Mouse (Mus musculus) MEL (cell line): Measurements from ENCODE around the gene Snapc4. TPM values are rescaled to one million over a fixed set of nuclear protein-coding genes. Genes with fewer than 3 reads are reported as not detected.

Experiments used
- DNase-seq: peaks from one replicate; pipeline ENCODE4 v3.0.0; 2011; ENCODE audit warnings: low read depth, low spot score
- H3K27ac ChIP-seq: 2 replicates; pipeline ENCODE4 v1.5.1; 2012; ENCODE audit warnings: low read depth, mild to moderate bottlenecking, control low read depth, low read length, moderate library complexity; ENCODE audit not compliant: control insufficient read depth
- H3K27me3 ChIP-seq, 2 experiments: fragments of 150-350 bp in 1 of 2; sonication (generic) in 1 of 2; 2 replicates each; pipeline ENCODE4 v1.6.1; 2012; ENCODE audit warnings: low read length in 2 of 2, mild to moderate bottlenecking in 2 of 2, improper control_type of control experiment in 1 of 2, moderate library complexity in 1 of 2; ENCODE audit not compliant: insufficient read depth in 2 of 2, control insufficient read depth in 1 of 2
- H3K36me3 ChIP-seq, 2 experiments: 2 replicates each; pipeline ENCODE4 v1.6.1; 2012 to 2014; ENCODE audit warnings: low read length in 2 of 2, improper control_type of control experiment in 1 of 2, inconsistent platforms in 1 of 2, mild to moderate bottlenecking in 1 of 2; ENCODE audit not compliant: insufficient read depth in 2 of 2, control insufficient read depth in 1 of 2
- H3K4me1 ChIP-seq, 2 experiments: fragments of 150-350 bp in 1 of 2; sonication (generic) in 1 of 2; 2 replicates each; pipeline ENCODE4 v1.6.1; 2012; ENCODE audit warnings: low read length in 2 of 2, improper control_type of control experiment in 1 of 2, mild to moderate bottlenecking in 1 of 2; ENCODE audit not compliant: insufficient read depth in 2 of 2, control insufficient read depth in 1 of 2
- H3K4me3 ChIP-seq, 2 experiments: fragments of 150-350 bp in 1 of 2; sonication (generic) in 1 of 2; 2 replicates each; pipeline ENCODE4 v1.5.1; 2012; ENCODE audit warnings: low read depth in 2 of 2, low read length in 2 of 2, mild to moderate bottlenecking in 2 of 2, moderate library complexity in 2 of 2, control low read depth in 1 of 2, improper control_type of control experiment in 1 of 2; ENCODE audit not compliant: control insufficient read depth in 1 of 2, insufficient read depth in 1 of 2
- H3K79me2 ChIP-seq: 2 replicates; pipeline ENCODE4 v1.6.1; 2012; ENCODE audit warnings: mild to moderate bottlenecking, low read length, moderate library complexity; ENCODE audit not compliant: control insufficient read depth, poor library complexity, insufficient read depth
- H3K9ac ChIP-seq: 2 replicates; pipeline ENCODE4 v1.6.1; 2012; ENCODE audit warnings: low read depth, mild to moderate bottlenecking, control low read depth, low read length, moderate library complexity; ENCODE audit not compliant: control insufficient read depth, poor library complexity, severe bottlenecking
- H3K9me3 ChIP-seq: fragments of 150-350 bp; sonication (generic); replicated peaks from 2 replicates; pipeline ENCODE4 v1.6.1; 2012; ENCODE audit warnings: mild to moderate bottlenecking, low read length, improper control_type of control experiment, moderate library complexity; ENCODE audit not compliant: insufficient read depth
- BHLHE40 ChIP-seq: IDR thresholded peaks from 2 replicates; pipeline ENCODE4 v1.6.1; 2012; ENCODE audit warnings: low read depth, mild to moderate bottlenecking, inconsistent platforms, low read length, improper control_type of control experiment, borderline replicate concordance
- CTCF ChIP-seq, 3 experiments: IDR thresholded peaks in 2 of 3; conservative IDR thresholded peaks in 1 of 3; 2 replicates each; pipeline ENCODE4 v1.5.1; 2011 to 2012; ENCODE audit warnings: low read length in 3 of 3, low read depth in 2 of 3, mild to moderate bottlenecking in 2 of 3, improper control_type of control experiment in 1 of 3, inconsistent platforms in 1 of 3, mixed read lengths in 1 of 3, moderate library complexity in 1 of 3; ENCODE audit not compliant: control insufficient read depth in 1 of 3, insufficient read depth in 1 of 3, poor library complexity in 1 of 3, severe bottlenecking in 1 of 3
- E2F4 ChIP-seq: IDR thresholded peaks from 2 replicates; pipeline ENCODE4 v1.6.1; 2011; ENCODE audit warnings: low read depth, low read length, improper control_type of control experiment, borderline replicate concordance
- ELF1 ChIP-seq: IDR thresholded peaks from 2 replicates; pipeline ENCODE4 v1.6.1; 2014; ENCODE audit warnings: low read depth, mild to moderate bottlenecking, inconsistent platforms, low read length, improper control_type of control experiment, moderate library complexity
- EP300 ChIP-seq, 2 experiments: IDR thresholded peaks; 2 replicates each; pipeline ENCODE4 v1.6.1; 2011; ENCODE audit warnings: improper control_type of control experiment in 2 of 2, low read length in 2 of 2, low read depth in 1 of 2, mild to moderate bottlenecking in 1 of 2
- GABPA ChIP-seq: IDR thresholded peaks from 2 replicates; pipeline ENCODE4 v1.6.1; 2012; ENCODE audit warnings: low read depth, mild to moderate bottlenecking, inconsistent platforms, low read length, improper control_type of control experiment, moderate library complexity
- GATA1 ChIP-seq: IDR thresholded peaks from 2 replicates; pipeline ENCODE4 v1.6.1; 2011; ENCODE audit warnings: low read depth, low read length, improper control_type of control experiment
- HCFC1 ChIP-seq: IDR thresholded peaks from 2 replicates; pipeline ENCODE4 v1.6.1; 2012; ENCODE audit warnings: low read depth, mild to moderate bottlenecking, inconsistent platforms, low read length, improper control_type of control experiment, moderate library complexity
- MAFK ChIP-seq: IDR thresholded peaks from 2 replicates; pipeline ENCODE4 v1.6.1; 2011; ENCODE audit warnings: low read depth, mild to moderate bottlenecking, low read length, improper control_type of control experiment, borderline replicate concordance
- MAX ChIP-seq: IDR thresholded peaks from 2 replicates; pipeline ENCODE4 v1.6.1; 2011; ENCODE audit warnings: low read length, improper control_type of control experiment
- MAZ ChIP-seq: IDR thresholded peaks from 2 replicates; pipeline ENCODE4 v1.6.1; 2012; ENCODE audit warnings: low read depth, mild to moderate bottlenecking, inconsistent platforms, low read length, improper control_type of control experiment
- MXI1 ChIP-seq: IDR thresholded peaks from 2 replicates; pipeline ENCODE4 v1.6.1; 2011; ENCODE audit warnings: mild to moderate bottlenecking, low read depth, low read length, improper control_type of control experiment
- MYB ChIP-seq: IDR thresholded peaks from 2 replicates; pipeline ENCODE4 v1.6.1; 2011; ENCODE audit warnings: mild to moderate bottlenecking, low read depth, low read length, improper control_type of control experiment
- MYC ChIP-seq: IDR thresholded peaks from 2 replicates; pipeline ENCODE4 v1.6.1; 2011; ENCODE audit warnings: low read depth, mild to moderate bottlenecking, low read length, improper control_type of control experiment, moderate library complexity
- NELFE ChIP-seq: IDR thresholded peaks from 2 replicates; pipeline ENCODE4 v1.6.1; 2011; ENCODE audit warnings: low read depth, low read length, improper control_type of control experiment
- NRF1 ChIP-seq: IDR thresholded peaks from 2 replicates; pipeline ENCODE4 v1.6.1; 2014; ENCODE audit warnings: low read depth, mild to moderate bottlenecking, inconsistent platforms, low read length, improper control_type of control experiment, moderate library complexity; ENCODE audit not compliant: poor library complexity, insufficient read depth, severe bottlenecking
- POLR2A ChIP-seq, 2 experiments: IDR thresholded peaks; 2 replicates each; pipeline ENCODE4 v1.6.1; 2011 to 2012; ENCODE audit warnings: low read length in 2 of 2, mild to moderate bottlenecking in 2 of 2, control low read depth in 1 of 2, improper control_type of control experiment in 1 of 2, low read depth in 1 of 2, moderate library complexity in 1 of 2; ENCODE audit not compliant: control insufficient read depth in 1 of 2, insufficient read depth in 1 of 2, poor library complexity in 1 of 2
- POLR2AphosphoS2 ChIP-seq: IDR thresholded peaks from 2 replicates; pipeline ENCODE4 v1.6.1; 2011; ENCODE audit warnings: low read length, improper control_type of control experiment
- POLR2AphosphoS5 ChIP-seq: IDR thresholded peaks from 2 replicates; pipeline ENCODE4 v1.6.1; 2012; ENCODE audit warnings: low read depth, borderline replicate concordance, mild to moderate bottlenecking, inconsistent platforms, low read length, moderate library complexity, mixed read lengths
- RAD21 ChIP-seq: IDR thresholded peaks from 2 replicates; pipeline ENCODE4 v1.6.1; 2011; ENCODE audit warnings: mild to moderate bottlenecking, low read depth, low read length, improper control_type of control experiment
- SIN3A ChIP-seq: IDR thresholded peaks from 2 replicates; pipeline ENCODE4 v1.6.1; 2012; ENCODE audit warnings: low read length, improper control_type of control experiment, inconsistent platforms
- SMC3 ChIP-seq: IDR thresholded peaks from 2 replicates; pipeline ENCODE4 v1.6.1; 2011; ENCODE audit warnings: low read depth, low read length, improper control_type of control experiment
- TAL1 ChIP-seq: IDR thresholded peaks from 2 replicates; pipeline ENCODE4 v1.6.1; 2012; ENCODE audit warnings: mild to moderate bottlenecking, inconsistent platforms, low read length, moderate library complexity, mixed read lengths
- TBP ChIP-seq: IDR thresholded peaks from 2 replicates; pipeline ENCODE4 v1.8.0; 2011; ENCODE audit warnings: low read depth, low read length, improper control_type of control experiment
- TCF12 ChIP-seq: IDR thresholded peaks from 2 replicates; pipeline ENCODE4 v1.6.1; 2014; ENCODE audit warnings: low read depth, mild to moderate bottlenecking, inconsistent platforms, low read length, improper control_type of control experiment, moderate library complexity
- USF1 ChIP-seq: IDR thresholded peaks from 2 replicates; pipeline ENCODE4 v1.6.1; 2014; ENCODE audit warnings: low read depth, mild to moderate bottlenecking, inconsistent platforms, low read length, improper control_type of control experiment, moderate library complexity
- USF2 ChIP-seq, 2 experiments: IDR thresholded peaks; 2 replicates each; pipeline ENCODE4 v1.6.1; 2011 to 2012; ENCODE audit warnings: improper control_type of control experiment in 2 of 2, low read length in 2 of 2, borderline replicate concordance in 1 of 2, inconsistent platforms in 1 of 2, low read depth in 1 of 2, mild to moderate bottlenecking in 1 of 2; ENCODE audit not compliant: insufficient read depth in 1 of 2
- ZC3H11A ChIP-seq: IDR thresholded peaks from 2 replicates; pipeline ENCODE4 v1.6.1; 2012; ENCODE audit warnings: low read depth, mild to moderate bottlenecking, inconsistent platforms, low read length, improper control_type of control experiment
- ZNF384 ChIP-seq: IDR thresholded peaks from 2 replicates; pipeline ENCODE4 v1.6.1; 2012; ENCODE audit warnings: low read depth, mild to moderate bottlenecking, inconsistent platforms, low read length, improper control_type of control experiment
- polyA plus RNA-seq, 2 experiments: library from polyadenylated mRNA; stranded (reverse) in 1 of 2; unstranded in 1 of 2; fragments of >175 nt in 1 of 2; fragments of >200 nt in 1 of 2; gene quantifications; 2 replicates each; pipeline versions ENCODE4 v1.2.1 to v1.2.4; 2012; ENCODE audit warnings: low replicate concordance in 2 of 2, low read depth in 1 of 2; ENCODE audit not compliant: insufficient read length in 2 of 2, insufficient read depth in 1 of 2, missing spikeins in 1 of 2
- total RNA-seq: library from RNA; depleted of rRNA; stranded (reverse); fragments of 300-350 nt; gene quantifications from 2 replicates; pipeline ENCODE4 v1.2.3, GENCODE M21; 2012

Snapc4 gene
- total and polyA plus RNA-seq, 3 experiments: 49.3 to 57.6 TPM; not detected in 1

- Histone ChIP-seq H3K27me3 (no peaks in the 10 kb centered on the region), H3K27ac (no peak overlapping the region), H3K36me3 (peaks cover 0 to 11% of the 10 kb centered on the region in 2 experiments; a peak in 2 of 4 replicates), H3K79me2 (no peaks in the 10 kb centered on the region), H3K4me1 (no peaks in the 10 kb centered on the region), H3K4me3 (no peak overlapping the region), H3K9me3 (no peaks in the 10 kb centered on the region), H3K9ac (no peak overlapping the region)
- DNase-seq: no peak
- no peak for TF ChIP-seq TCF12
- no peak for TF ChIP-seq USF1
- TF ChIP-seq TBP: no peak
- no peak for TF ChIP-seq POLR2AphosphoS2
Observed at GRCm38 (mm10) chr2:26421969-26422368, 41.5 kb upstream of the Snapc4 start.

GRCm38 (mm10) chr2:26418120-26418519 lies 37.7 kb upstream of the Snapc4 start:
- Histone ChIP-seq H3K4me3 (no peak overlapping the region), H3K36me3 (peaks cover 0 to 5% of the 10 kb centered on the region in 2 experiments; a peak in 2 of 4 replicates), H3K27ac (no peak overlapping the region)

GRCm38 (mm10) chr2:26417066-26417465 lies 36.6 kb upstream of the Snapc4 start:
- no peak overlapping the region for H3K4me3 ChIP-seq
- H3K9me3 ChIP-seq: no peaks in the 10 kb centered on the region
- no peaks in the 10 kb centered on the region for H3K4me1 ChIP-seq
- H3K9ac ChIP-seq: no peak overlapping the region
- H3K36me3 ChIP-seq: peaks cover 0 to 2% of the 10 kb centered on the region in 2 experiments; a peak in 2 of 4 replicates
- no peaks in the 10 kb centered on the region for H3K79me2 ChIP-seq
- H3K27ac ChIP-seq: no peak overlapping the region
- no peaks in the 10 kb centered on the region for H3K27me3 ChIP-seq
- DNase-seq: no peak
- TF ChIP-seq E2F4 (no peak), GATA1 (0 out of 2 replicates have a peak, but pooled peaks have one; percentile 30), SIN3A (no peak), TCF12 (peak; percentile 42; the same call in 1 of the 2 replicates), TAL1 (no peak), POLR2AphosphoS5 (no peak), ELF1 (no peak), GABPA (no peak), CTCF (IDR thresholded peaks at IDR 0.05 in 2 of 3, conservative IDR thresholded peaks at IDR 0.05 in 1 of 3; ENCODE audit: control insufficient read depth in 1 of 3, insufficient read depth in 1 of 3, low read depth in 2 of 3, low read length in 3 of 3, poor library complexity in 1 of 3, severe bottlenecking in 1 of 3) (no peak), EP300 (IDR thresholded peaks at IDR 0.05; ENCODE audit: low read depth in 1 of 2, low read length in 2 of 2) (peak in 1 of 2 experiments; percentile 33; a peak in 1 of 4 replicates), SMC3 (no peak), MAX (no peak), MYB (no peak), POLR2A (IDR thresholded peaks at IDR 0.05; ENCODE audit: control insufficient read depth in 1 of 2, insufficient read depth in 1 of 2, low read depth in 1 of 2, low read length in 2 of 2, poor library complexity in 1 of 2) (no peak), BHLHE40 (no peak), USF2 (IDR thresholded peaks at IDR 0.05; ENCODE audit: borderline replicate concordance in 1 of 2, insufficient read depth in 1 of 2, low read depth in 1 of 2, low read length in 2 of 2) (no peak), MAZ (no peak), POLR2AphosphoS2 (no peak), ZC3H11A (no peak)

More at GRCm38 (mm10) chr2:26418120-26418519, 37.7 kb upstream of the Snapc4 start:
- DNase-seq: no peak
- H3K9ac ChIP-seq: no peak overlapping the region
- TF ChIP-seq MYC: no peak
- TF ChIP-seq USF1: no peak
- TF ChIP-seq MXI1: no peak
- no peak for TF ChIP-seq NRF1
- no peak for TF ChIP-seq POLR2AphosphoS2
- TF ChIP-seq SIN3A: no peak
- TF ChIP-seq ZNF384: no peak
- TF ChIP-seq MAX: no peak
- no peak for TF ChIP-seq MYB
- TF ChIP-seq BHLHE40: no peak
- TF ChIP-seq ELF1: no peak
- TF ChIP-seq HCFC1: no peak
- TF ChIP-seq RAD21: no peak
- no peak for TF ChIP-seq NELFE
- TF ChIP-seq POLR2AphosphoS5: no peak
- TF ChIP-seq MAFK: no peak
- TF ChIP-seq USF2 (IDR thresholded peaks at IDR 0.05; ENCODE audit: borderline replicate concordance in 1 of 2, insufficient read depth in 1 of 2, low read depth in 1 of 2, low read length in 2 of 2): no peak
- H3K27me3 ChIP-seq: no peaks in the 10 kb centered on the region
- no peaks in the 10 kb centered on the region for H3K9me3 ChIP-seq
- H3K4me1 ChIP-seq: no peaks in the 10 kb centered on the region
- H3K79me2 ChIP-seq: no peaks in the 10 kb centered on the region
